Comparison of ENCODE assay signal across 13 mouse cellular contexts in the genomic region with DNA sequence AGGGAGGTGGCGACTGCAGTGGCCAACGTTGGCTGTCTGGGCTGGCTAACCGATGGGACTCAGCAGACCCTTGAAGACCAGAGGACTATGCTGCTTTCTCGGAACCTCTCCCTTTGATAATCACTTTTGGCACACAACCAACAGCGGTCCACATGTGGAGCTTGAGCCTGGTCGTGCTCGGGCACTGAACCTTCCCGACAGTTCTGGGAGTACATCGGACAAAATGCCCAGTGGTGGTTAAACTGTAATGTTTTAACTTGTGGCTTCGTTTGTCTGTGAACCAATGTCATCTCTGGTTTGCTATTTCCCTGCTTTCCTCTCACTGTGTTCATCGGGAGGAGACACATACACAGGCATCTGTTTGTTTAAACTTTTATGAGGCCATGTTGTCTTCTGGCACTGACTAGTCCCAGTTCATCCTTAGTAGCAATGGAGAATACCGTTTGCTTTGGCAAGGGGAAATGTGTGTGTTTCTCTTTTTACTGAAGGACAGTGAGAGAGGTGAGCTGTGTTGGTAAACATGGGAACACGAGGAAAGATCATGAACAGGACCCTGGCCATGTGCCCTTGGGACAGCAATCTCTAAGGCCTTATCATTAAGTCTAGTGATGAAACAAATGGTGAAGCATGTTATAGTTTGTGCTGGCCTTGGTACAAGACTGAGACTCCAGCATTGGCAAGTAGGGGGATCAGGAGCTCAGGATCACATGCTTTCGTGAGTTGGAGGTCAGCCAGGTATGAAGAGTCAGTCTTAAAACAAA.
DNase-seq lines count a peak whose midpoint lies in the region; ATAC-seq and TF ChIP-seq lines count a peak whose summit lies in the region.
"Had no signal": no experiment of that assay in that cellular context is flagged by ENCODE, and none has a peak within 500 bp of the region (broad histone marks: within the 10 kb centered on the region; RNA-seq: fewer than 3 reads in every experiment).

No protein-coding gene starts in this region.

- no peaks in the 10 kb centered on the region for H3K4me1 ChIP-seq in kidney, postnatal 0 days (replicated peaks; ENCODE audit: insufficient read depth, low read length)
- no peaks in the 10 kb centered on the region for H3K4me1 ChIP-seq in forebrain, embryonic 11.5 days (replicated peaks; ENCODE audit: control insufficient read depth, insufficient read depth, low read length)

- peak; percentile 5 to 16 for DNase-seq in cerebellum, postnatal 14 days
- DNase-seq in cerebellum, adult 8-10 months: no peak
- DNase-seq in ovary, adult 18-20 months (ENCODE audit: low spot score): peak; percentile 15
- DNase-seq in ovary, postnatal 14 days (ENCODE audit: low spot score): no peak
- DNase-seq in kidney, postnatal 0 days (ENCODE audit: low spot score): peak; percentile 21
- DNase-seq in frontal cortex, postnatal 25 days (ENCODE audit: low spot score in 2 of 2): no peak
- DNase-seq in forebrain, embryonic 11.5 days (ENCODE audit: low spot score): no peak
- no peak for DNase-seq in layer of hippocampus, adult 11-12 months (ENCODE audit: low spot score)
- DNase-seq: adrenal gland, adult 8-10 months; cerebellum, adult 11 months; left cerebral cortex, postnatal 4 days had no signal

- no peak for TF ChIP-seq CTCF in kidney, postnatal 0 days (IDR thresholded peaks at IDR 0.05; ENCODE audit: low read depth)

- peak overlapping the region; percentile 42; the same call in 1 of the 2 replicates for H3K27ac ChIP-seq in kidney, postnatal 0 days
- no peak overlapping the region for H3K27ac ChIP-seq in forebrain, embryonic 11.5 days (ENCODE audit: low read depth, low read length)
- H3K27ac ChIP-seq: heart, adult 2 months had no signal

- 46% methylated on average over 14 of the region's 14 CpGs for WGBS in kidney, postnatal 0 days
- 89% methylated on average over 14 of the region's 14 CpGs for WGBS in forebrain, embryonic 11.5 days

- peak; percentile 57 for ATAC-seq in kidney, postnatal 0 days (replicated peaks; ENCODE audit: low FRiP score, low read depth)
- ATAC-seq in forebrain, embryonic 11.5 days (replicated peaks; ENCODE audit: low FRiP score): no peak
- ATAC-seq: intestine, embryonic 16.5 days had no signal

- no peak overlapping the region for H3K4me3 ChIP-seq in kidney, postnatal 0 days (replicated peaks; ENCODE audit: low read depth, low read length)
- no peak overlapping the region for H3K4me3 ChIP-seq in forebrain, embryonic 11.5 days (ENCODE audit: low read depth, low read length)
- H3K4me3 ChIP-seq: heart, adult 2 months had no signal

- H3K4me2 ChIP-seq in kidney, postnatal 0 days (ENCODE audit: low read length): no peak overlapping the region
- no peak overlapping the region for H3K4me2 ChIP-seq in forebrain, embryonic 11.5 days (ENCODE audit: low read depth, low read length, severe bottlenecking)

- H3K36me3 ChIP-seq in kidney, postnatal 0 days (ENCODE audit: insufficient read depth, low read length): no peaks in the 10 kb centered on the region
- no peaks in the 10 kb centered on the region for H3K36me3 ChIP-seq in forebrain, embryonic 11.5 days (ENCODE audit: control insufficient read depth, insufficient read depth, low read length)

- H3K9me3 ChIP-seq in kidney, postnatal 0 days (replicated peaks; ENCODE audit: low read length): no peaks in the 10 kb centered on the region
- H3K9me3 ChIP-seq in forebrain, embryonic 11.5 days (ENCODE audit: control insufficient read depth, low read length): no peaks in the 10 kb centered on the region

- H3K27me3 ChIP-seq in kidney, postnatal 0 days (ENCODE audit: insufficient read depth, low read length): no peaks in the 10 kb centered on the region
- H3K27me3 ChIP-seq in forebrain, embryonic 11.5 days (ENCODE audit: control insufficient read depth, insufficient read depth, low read length): no peaks in the 10 kb centered on the region

- no peak overlapping the region for H3K9ac ChIP-seq in kidney, postnatal 0 days (ENCODE audit: low read depth, low read length)
- H3K9ac ChIP-seq in forebrain, embryonic 11.5 days (ENCODE audit: low read length): no peak overlapping the region

Comparison
In these comparisons a context has a peak if more than half of its experiments do, and no peak if none do; other contexts are left out.
1. DNase-seq: peak in cerebellum, postnatal 14 days (2 of 2), ovary, adult 18-20 months (single experiment) and kidney, postnatal 0 days (single experiment); none in cerebellum, adult 8-10 months (single experiment), ovary, postnatal 14 days (single experiment), frontal cortex, postnatal 25 days (0 of 2), forebrain, embryonic 11.5 days (single experiment) and layer of hippocampus, adult 11-12 months (single experiment).